Mouse (Mus musculus) liver, postnatal 0 days (tissue): ENCODE measurements at regions not wholly inside any gene's neighbourhood (a gene's known extent, or its start where the extent isn't known, plus 50 kb on each side); places are given as distances from the start of the nearest gene placed in this dataset.

Source experiments
- CTCF ChIP-seq: sonication (generic); IDR thresholded peaks from 2 replicates; pipeline ENCODE4 v1.5.1; 2016; ENCODE audit warnings: antibody characterized with exemption, low read depth
- EP300 ChIP-seq: IDR thresholded peaks from 2 replicates; pipeline ENCODE4 v1.6.1; 2016; ENCODE audit warnings: antibody characterized with exemption, low read depth, mild to moderate bottlenecking

DNA sequence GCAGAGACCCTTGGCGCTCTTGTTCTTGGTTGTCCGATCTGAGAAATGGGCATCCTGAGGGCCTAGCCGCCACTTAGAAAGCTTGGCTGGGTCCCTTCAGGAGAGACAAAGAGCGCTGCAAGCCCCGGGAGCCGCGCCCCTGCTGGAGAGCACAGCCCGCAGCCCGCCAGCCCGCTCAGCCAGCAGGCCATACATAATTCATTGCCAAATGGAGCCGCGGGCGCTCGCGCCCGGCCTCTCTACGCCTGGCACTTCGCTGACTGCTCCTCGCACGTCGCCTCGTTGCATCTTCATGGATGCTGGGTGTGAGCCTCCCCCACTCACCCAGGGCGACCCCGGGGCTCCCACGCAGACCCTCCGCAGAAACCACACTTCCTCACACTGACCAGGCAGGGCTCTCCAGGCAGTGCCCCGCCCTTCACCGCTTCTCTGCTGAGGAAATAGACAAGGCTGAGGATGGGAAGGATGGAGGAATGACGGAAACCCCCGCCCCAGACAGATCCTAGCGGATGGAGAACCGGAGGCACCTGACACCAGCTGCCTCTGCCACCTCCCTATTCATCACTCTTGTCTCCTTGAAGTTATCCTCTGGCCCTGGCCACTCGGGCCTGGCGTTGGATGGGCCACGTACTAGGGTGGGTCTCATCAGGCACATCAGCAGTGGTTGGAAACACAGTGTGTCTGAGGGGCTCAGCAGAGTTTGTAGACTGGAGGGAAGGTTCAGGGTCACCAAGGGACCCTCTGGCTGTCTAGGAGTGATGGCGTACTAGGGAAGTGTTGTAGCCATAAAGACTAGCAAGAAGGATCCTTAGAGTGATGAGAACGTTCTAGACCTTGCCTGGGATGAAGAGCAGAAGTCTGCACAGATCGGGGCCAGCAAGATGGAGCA is 77.6 kb downstream of the 1700001O22Rik start:
- TF ChIP-seq CTCF (peak; percentile 17; the same call in 1 of the 2 replicates), EP300 (no peak)
